Mouse (Mus musculus) CH12.LX (cell line): ENCODE results near the gene Gm21830.

Experiments
- POLR2A ChIP-seq: IDR thresholded peaks from 2 replicates; pipeline ENCODE4 v1.6.1; 2011; ENCODE audit warnings: low read depth, mild to moderate bottlenecking, improper control_type of control experiment, low read length
- UBTF ChIP-seq: IDR thresholded peaks from 2 replicates; pipeline ENCODE4 v1.6.1; 2012; ENCODE audit warnings: low read depth, mild to moderate bottlenecking, inconsistent platforms, low read length, improper control_type of control experiment, moderate library complexity
- ZC3H11A ChIP-seq: IDR thresholded peaks from 2 replicates; pipeline ENCODE4 v1.6.1; 2012; ENCODE audit warnings: low read depth, mild to moderate bottlenecking, inconsistent platforms, low read length, improper control_type of control experiment

- no peak for TF ChIP-seq ZC3H11A
- no peak for TF ChIP-seq POLR2A
- no peak for TF ChIP-seq UBTF
Observed at GRCm38 (mm10) chr2:67447206-67447605, 33.7 kb downstream of the Gm21830 start.
